Mouse (Mus musculus) ovary, postnatal 14 days (tissue): ENCODE data around the gene Spock1.
"Not testable (repeated sequence)": the region's sequence is repeated elsewhere in the genome, so short reads cannot be mapped to it uniquely, and the experiment has no call there.

Experiments
- DNase-seq: peaks from one replicate; pipeline ENCODE4 v3.0.0; 2022; ENCODE audit warnings: low spot score

Spock1 gene

GRCm38 (mm10) chr13:57488926-57489325 is 419.2 kb downstream of the Spock1 start:
- DNase-seq, result no peak

GRCm38 (mm10) chr13:57484426-57485168 is 423.5 kb downstream of the Spock1 start:
- DNase-seq, result no peak

DNA sequence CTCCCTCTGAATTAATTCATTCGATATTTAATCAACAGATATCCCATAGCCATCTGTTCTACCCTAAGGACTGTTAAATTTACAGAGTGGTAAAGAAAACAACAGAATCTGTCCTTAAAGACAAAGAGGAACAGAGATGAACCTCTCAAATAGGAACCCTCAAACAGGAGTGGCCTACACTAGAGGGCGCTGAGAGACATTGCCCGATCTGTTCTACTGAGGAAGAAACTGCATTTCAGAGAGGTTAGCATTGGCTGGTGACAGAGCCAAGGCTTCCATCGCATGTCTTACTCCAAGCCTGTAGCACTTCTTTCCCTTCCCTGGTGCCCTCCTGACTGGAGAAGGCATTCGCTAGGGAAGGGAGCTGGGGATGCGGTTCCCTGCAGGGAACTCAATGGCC is 431.4 kb downstream of the Spock1 start:
- DNase-seq, result peak; percentile 6

- no peak for DNase-seq
These were observed 434.1 kb downstream of the Spock1 start for GRCm38 (mm10) chr13:57474068-57474467.

- not testable (repeated sequence) for DNase-seq
These were observed 437.2 kb downstream of the Spock1 start for GRCm38 (mm10) chr13:57470922-57471321.

- no peak for DNase-seq
These were observed 448.2 kb downstream of the Spock1 start for GRCm38 (mm10) chr13:57459978-57460377.

DNA sequence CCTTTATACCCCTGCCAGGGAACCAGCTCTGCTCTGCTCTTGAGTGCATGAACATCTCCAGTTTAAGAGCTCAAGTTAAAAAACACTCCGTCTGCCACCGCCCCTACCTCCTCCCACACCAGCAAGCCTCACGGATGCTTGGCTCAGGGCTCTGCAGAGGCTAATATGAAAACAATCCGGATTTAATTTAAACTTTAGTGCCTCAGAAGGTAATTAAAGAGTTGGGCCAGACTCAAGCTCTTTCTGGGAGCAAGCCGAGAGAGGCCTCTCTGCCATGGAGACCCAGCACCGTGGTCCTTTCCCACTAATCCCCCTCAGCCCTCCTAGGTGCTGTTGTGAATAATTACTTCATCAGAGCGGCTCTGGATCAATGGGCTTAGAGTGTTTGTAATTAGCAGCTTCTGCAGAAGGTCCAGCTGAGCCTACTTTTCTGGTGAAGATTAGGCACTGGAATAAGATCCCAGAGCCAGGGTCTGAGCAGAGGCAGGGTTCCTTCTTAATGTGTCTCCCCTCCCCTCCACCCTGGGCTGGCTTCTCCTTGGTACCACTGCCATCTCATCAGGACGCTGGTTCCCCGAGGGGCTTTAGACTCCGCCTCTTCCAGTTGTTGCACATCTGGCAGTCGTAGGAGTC is 457.8 kb downstream of the Spock1 start:
- peak; percentile 5 for DNase-seq

DNA sequence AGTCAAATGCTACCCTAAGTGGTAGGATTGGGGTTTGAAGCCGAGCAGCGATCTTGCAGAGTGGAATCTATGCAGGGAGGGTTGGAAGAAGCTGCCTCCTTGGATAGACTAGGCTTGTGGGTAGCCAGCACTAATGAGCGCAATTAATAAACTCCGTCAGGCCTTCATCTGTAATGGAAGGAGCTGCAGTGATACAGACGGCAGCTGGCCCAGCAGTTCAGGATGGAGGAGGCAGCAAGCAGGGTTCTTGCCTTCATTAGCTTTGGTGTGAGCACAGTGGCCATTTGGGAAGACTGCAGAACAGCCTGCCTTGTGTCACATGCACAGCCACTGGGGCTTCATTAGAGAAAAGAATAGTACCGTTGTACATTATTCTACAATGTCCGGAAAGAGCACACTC is 459.2 kb downstream of the Spock1 start:
- no peak for DNase-seq

GRCm38 (mm10) chr13:57444977-57445376 is 463.2 kb downstream of the Spock1 start:
- no peak for DNase-seq

- no peak for DNase-seq
These were observed 468.0 kb downstream of the Spock1 start for GRCm38 (mm10) chr13:57440111-57440510.

DNA sequence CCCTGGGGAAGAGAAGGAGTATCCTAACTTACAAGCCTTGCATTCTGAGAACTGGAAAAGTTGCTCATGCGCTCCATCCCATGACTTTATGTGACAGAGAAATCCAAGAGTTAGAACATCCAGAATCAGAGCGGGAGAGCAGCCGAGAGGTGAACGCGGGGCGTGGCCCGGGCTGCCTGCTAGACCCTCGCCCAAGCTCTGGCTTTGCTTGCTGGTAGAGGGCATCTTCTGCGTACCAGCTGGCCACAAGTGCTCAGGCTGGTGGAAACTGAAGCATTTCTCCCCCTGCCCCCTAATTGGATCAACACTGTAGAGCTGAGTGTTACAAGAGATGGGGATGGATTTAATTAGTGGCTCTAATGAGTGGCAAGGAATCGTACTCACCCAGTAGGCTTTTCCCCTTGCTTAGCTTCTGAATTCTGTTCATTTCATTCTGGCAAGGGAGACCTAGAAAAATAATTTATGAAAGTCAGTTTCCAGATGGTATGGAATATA is 472.4 kb downstream of the Spock1 start:
- DNase-seq, result no peak

DNA sequence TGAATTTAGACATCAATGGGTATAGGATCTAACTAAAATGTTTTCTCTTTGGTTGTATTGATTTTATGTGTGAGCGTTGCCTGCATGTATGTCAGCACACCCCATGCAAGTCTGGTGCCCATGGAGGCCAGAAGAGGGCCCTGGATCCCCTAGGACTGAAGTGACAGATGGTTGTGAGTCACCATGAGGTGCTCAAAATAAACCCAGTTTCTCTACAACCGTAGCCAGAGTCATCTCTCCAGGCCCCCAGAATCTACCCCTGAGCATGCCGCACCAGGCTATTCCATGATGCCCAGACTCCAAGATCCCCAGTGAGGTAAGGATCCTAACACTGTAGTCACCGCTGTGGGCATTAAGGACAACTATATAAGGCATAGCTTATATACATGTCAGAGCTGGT is 474.3 kb downstream of the Spock1 start:
- DNase-seq, result no peak

GRCm38 (mm10) chr13:57431815-57432214 is 476.3 kb downstream of the Spock1 start:
- DNase-seq, result no peak

GRCm38 (mm10) chr13:57428840-57429239 is 479.3 kb downstream of the Spock1 start:
- DNase-seq, result no peak

GRCm38 (mm10) chr13:57418781-57419180 is 489.4 kb downstream of the Spock1 start:
- no peak for DNase-seq

- no peak for DNase-seq
These were observed 493.4 kb downstream of the Spock1 start for GRCm38 (mm10) chr13:57414716-57415115.

- DNase-seq, result no peak
These were observed 500.5 kb downstream of the Spock1 start for GRCm38 (mm10) chr13:57407666-57408065.

DNA sequence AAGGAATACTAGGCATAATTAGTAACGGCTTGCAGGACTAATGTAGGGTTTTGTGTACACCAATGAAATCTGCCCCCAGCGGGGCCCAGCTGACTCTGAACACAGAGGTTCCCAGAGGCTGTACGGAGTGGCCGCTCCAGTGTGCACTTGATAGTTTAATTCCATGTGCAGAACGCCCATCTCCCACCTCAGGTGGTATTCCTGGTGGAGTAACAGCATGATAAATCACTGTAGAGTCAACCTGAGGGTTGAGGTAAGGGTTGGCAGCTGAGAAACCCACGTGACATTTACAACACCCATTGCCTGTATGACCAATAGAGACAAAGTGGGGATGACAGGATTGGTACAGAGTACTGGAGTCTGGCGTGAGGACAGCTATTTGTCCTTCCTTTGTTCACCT is 505.7 kb downstream of the Spock1 start:
- DNase-seq, result no peak

- DNase-seq, result no peak
These were observed 535.9 kb downstream of the Spock1 start for GRCm38 (mm10) chr13:57372141-57372700.
